Mouse (Mus musculus) CH12.LX (cell line): ENCODE measurements around the gene Xpo4. TPM values are rescaled to one million over a fixed set of nuclear protein-coding genes. Genes with fewer than 3 reads are reported as not detected.

Experiments used
- DNase-seq: peaks from one replicate; pipeline ENCODE4 v3.0.0-alpha.2; 2013; ENCODE audit errors: extremely low read depth
- H3K27ac ChIP-seq: 2 replicates; pipeline ENCODE4 v1.5.1; 2012; ENCODE audit warnings: low read depth, mild to moderate bottlenecking, control low read depth, moderate library complexity; ENCODE audit not compliant: insufficient read depth
- H3K27me3 ChIP-seq: replicated peaks from 2 replicates; pipeline ENCODE3; 2012; ENCODE audit warnings: inconsistent platforms
- H3K36me3 ChIP-seq, 2 experiments: replicated peaks in 1 of 2; 2 replicates each; pipeline versions ENCODE3 to v1.6.1; 2012; ENCODE audit warnings: inconsistent platforms in 1 of 2, low read length in 1 of 2, mild to moderate bottlenecking in 1 of 2, mixed read lengths in 1 of 2, moderate library complexity in 1 of 2; ENCODE audit not compliant: control insufficient read depth in 1 of 2, insufficient read depth in 1 of 2
- H3K4me1 ChIP-seq, 2 experiments: 2 replicates each; pipeline ENCODE4 v1.6.1; 2012; ENCODE audit warnings: inconsistent platforms in 1 of 2, moderate library complexity in 1 of 2; ENCODE audit not compliant: insufficient read depth in 2 of 2, control insufficient read depth in 1 of 2
- H3K4me2 ChIP-seq: 2 replicates; pipeline ENCODE4 v1.6.1; 2012; ENCODE audit warnings: low read depth, mild to moderate bottlenecking, control low read depth; ENCODE audit not compliant: poor library complexity, insufficient read depth, severe bottlenecking
- H3K4me3 ChIP-seq, 3 experiments: fragments of 150-350 bp in 1 of 3; sonication (generic) in 1 of 3; replicated peaks in 1 of 3; 2 replicates each; pipeline versions ENCODE3 to v1.5.1; 2011 to 2012; ENCODE audit warnings: low read depth in 2 of 3, low read length in 2 of 3, mild to moderate bottlenecking in 2 of 3, moderate library complexity in 2 of 3, control low read depth in 1 of 3, improper control_type of control experiment in 1 of 3, inconsistent platforms in 1 of 3, mixed read lengths in 1 of 3; ENCODE audit not compliant: poor library complexity in 1 of 3
- H3K79me2 ChIP-seq: replicated peaks from 2 replicates; pipeline ENCODE4 v1.6.1; 2012; ENCODE audit warnings: mild to moderate bottlenecking, moderate library complexity; ENCODE audit not compliant: control insufficient read depth, poor library complexity, insufficient read depth, severe bottlenecking; ENCODE audit errors: extremely low read depth
- H3K9ac ChIP-seq: 2 replicates; pipeline ENCODE4 v1.6.1; 2012; ENCODE audit warnings: low read depth, mild to moderate bottlenecking, control low read depth, moderate library complexity; ENCODE audit not compliant: insufficient read depth
- H3K9me3 ChIP-seq: replicated peaks from 2 replicates; pipeline ENCODE3; 2012; ENCODE audit warnings: low read length, inconsistent platforms, mixed read lengths
- BHLHE40 ChIP-seq: IDR thresholded peaks from 2 replicates; pipeline ENCODE4 v1.6.1; 2011; ENCODE audit warnings: mild to moderate bottlenecking, low read depth, low read length, improper control_type of control experiment
- CHD1 ChIP-seq: IDR thresholded peaks from 2 replicates; pipeline ENCODE4 v1.6.1; 2012; ENCODE audit warnings: low read depth, low read length, improper control_type of control experiment, inconsistent platforms
- CHD2 ChIP-seq: IDR thresholded peaks from 2 replicates; pipeline ENCODE4 v1.6.1; 2011; ENCODE audit warnings: low read length, improper control_type of control experiment
- CTCF ChIP-seq, 2 experiments: IDR thresholded peaks in 1 of 2; conservative IDR thresholded peaks in 1 of 2; 2 replicates each; pipeline ENCODE4 v1.5.1; 2011 to 2012; ENCODE audit warnings: low read depth in 2 of 2, low read length in 2 of 2, improper control_type of control experiment in 1 of 2, inconsistent platforms in 1 of 2, mild to moderate bottlenecking in 1 of 2, moderate library complexity in 1 of 2
- E2F4 ChIP-seq: IDR thresholded peaks from 2 replicates; pipeline ENCODE4 v1.6.1; 2011; ENCODE audit warnings: low read depth, low read length, improper control_type of control experiment; ENCODE audit not compliant: insufficient replicate concordance
- ELF1 ChIP-seq: IDR thresholded peaks from 2 replicates; pipeline ENCODE4 v1.6.1; 2014; ENCODE audit warnings: low read depth, mild to moderate bottlenecking, inconsistent platforms, low read length, improper control_type of control experiment
- ETS1 ChIP-seq: conservative IDR thresholded peaks from 2 replicates; pipeline ENCODE4 v1.6.1; 2012; ENCODE audit warnings: low read depth, mild to moderate bottlenecking, inconsistent platforms, low read length, improper control_type of control experiment, moderate library complexity
- HCFC1 ChIP-seq: IDR thresholded peaks from 2 replicates; pipeline ENCODE4 v1.6.1; 2012; ENCODE audit warnings: low read depth, mild to moderate bottlenecking, inconsistent platforms, low read length, improper control_type of control experiment
- JUN ChIP-seq: IDR thresholded peaks from 2 replicates; pipeline ENCODE4 v1.6.1; 2011; ENCODE audit warnings: low read depth, mild to moderate bottlenecking, low read length, improper control_type of control experiment, moderate library complexity; ENCODE audit not compliant: insufficient read depth
- JUND ChIP-seq: conservative IDR thresholded peaks from 2 replicates; pipeline ENCODE4 v1.6.1; 2011; ENCODE audit warnings: low read depth, low read length, improper control_type of control experiment
- MEF2A ChIP-seq: IDR thresholded peaks from 2 replicates; pipeline ENCODE4 v1.6.1; 2014; ENCODE audit warnings: low read depth, mild to moderate bottlenecking, inconsistent platforms, low read length, improper control_type of control experiment, borderline replicate concordance
- NRF1 ChIP-seq: IDR thresholded peaks from 2 replicates; pipeline ENCODE4 v1.6.1; 2014; ENCODE audit warnings: low read depth, mild to moderate bottlenecking, inconsistent platforms, low read length, improper control_type of control experiment, moderate library complexity
- POLR2A ChIP-seq: IDR thresholded peaks from 2 replicates; pipeline ENCODE4 v1.6.1; 2011; ENCODE audit warnings: low read depth, mild to moderate bottlenecking, improper control_type of control experiment, low read length
- RAD21 ChIP-seq: IDR thresholded peaks from 2 replicates; pipeline ENCODE4 v1.6.1; 2011; ENCODE audit warnings: low read depth, mild to moderate bottlenecking, low read length, improper control_type of control experiment, moderate library complexity
- SIN3A ChIP-seq: IDR thresholded peaks from 2 replicates; pipeline ENCODE4 v1.6.1; 2012; ENCODE audit warnings: low read length, improper control_type of control experiment, inconsistent platforms
- SMC3 ChIP-seq: IDR thresholded peaks from 2 replicates; pipeline ENCODE4 v1.6.1; 2011; ENCODE audit warnings: low read depth, low read length, improper control_type of control experiment
- TCF12 ChIP-seq: IDR thresholded peaks from 2 replicates; pipeline ENCODE4 v1.6.1; 2014; ENCODE audit warnings: low read depth, mild to moderate bottlenecking, inconsistent platforms, low read length, improper control_type of control experiment
- UBTF ChIP-seq: IDR thresholded peaks from 2 replicates; pipeline ENCODE4 v1.6.1; 2012; ENCODE audit warnings: low read depth, mild to moderate bottlenecking, inconsistent platforms, low read length, improper control_type of control experiment, moderate library complexity
- USF1 ChIP-seq: IDR thresholded peaks from 2 replicates; pipeline ENCODE4 v1.6.1; 2014; ENCODE audit warnings: low read depth, mild to moderate bottlenecking, inconsistent platforms, low read length, improper control_type of control experiment
- ZKSCAN1 ChIP-seq: IDR thresholded peaks from 2 replicates; pipeline ENCODE4 v1.6.1; 2012; ENCODE audit warnings: low read depth, inconsistent platforms, low read length, improper control_type of control experiment, borderline replicate concordance
- dilution Hi-C: fragments of 300-500 bp; cut with MboI; formaldehyde crosslinking; loops from 2 replicates; pipeline ENCODE4 v1.14.3; 2020; ENCODE audit warnings: low sequenced_read_pairs; ENCODE audit not compliant: extremely low pct_unique_long_range_greater_than_20kb, extremely low pct_ligation_motif_present
- in situ Hi-C: fragments of 300-500 bp; cut with MboI; formaldehyde crosslinking; loops from 3 replicates; pipeline ENCODE4 v1.14.3; 2019; ENCODE audit warnings: low sequenced_read_pairs, low pct_ligation_motif_present, low pct_unique_long_range_greater_than_20kb, mixed read lengths
- polyA plus RNA-seq: library from polyadenylated mRNA; unstranded; fragments of >175 nt; gene quantifications from 2 replicates; pipeline ENCODE4 v1.2.1, GENCODE M21; 2012; ENCODE audit warnings: low read depth; ENCODE audit not compliant: insufficient read length
- total RNA-seq, 2 experiments: library from RNA; depleted of rRNA; stranded (reverse); fragments of 300-350 nt in 1 of 2; fragments of >200 nt in 1 of 2; gene quantifications; 2 replicates each; pipeline ENCODE4 v1.2.3; 2012 to 2014

The Xpo4 gene
- total and polyA plus RNA-seq, 3 experiments = 30.2 to 47.3 (median 43.0) TPM

DNA sequence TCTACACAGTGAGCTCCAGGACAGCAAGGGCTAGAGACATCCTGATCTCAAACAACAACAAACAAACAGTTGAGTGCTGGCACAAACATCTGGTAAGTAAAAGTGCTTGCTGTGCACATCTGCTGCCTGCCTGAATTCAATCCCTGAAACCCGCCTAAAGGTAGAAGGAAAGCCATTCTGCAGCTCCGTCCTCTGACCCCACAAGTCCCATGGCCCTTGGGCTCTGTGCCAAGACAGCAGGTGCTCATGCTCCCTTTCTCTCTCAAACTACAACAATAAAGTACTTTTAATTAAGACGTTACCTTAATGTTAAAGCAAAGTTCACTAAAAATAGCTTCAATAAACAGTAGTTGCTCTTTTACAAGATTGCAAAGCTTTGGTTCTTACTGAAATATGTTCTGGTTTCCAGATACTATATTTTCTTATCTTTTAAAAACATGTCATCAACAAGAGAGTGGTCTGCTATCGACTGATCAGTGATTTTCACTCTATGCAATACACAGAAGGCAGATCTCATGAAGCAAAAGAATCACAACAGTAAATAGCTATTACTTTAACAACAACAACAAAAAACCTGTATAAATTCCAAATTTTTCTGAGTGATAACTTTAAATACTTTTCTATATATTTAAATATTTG, 44.5 kb downstream of the Xpo4 start:
- Histone ChIP-seq H3K79me2 (no peaks in the 10 kb centered on the region; the same call in 1 of the 2 replicates), H3K36me3 (peaks cover 34 to 65% of the 10 kb centered on the region in 2 experiments), H3K4me2 (no peak overlapping the region), H3K27ac (no peak overlapping the region), H3K27me3 (no peaks in the 10 kb centered on the region), H3K9me3 (no peaks in the 10 kb centered on the region), H3K9ac (no peak overlapping the region), H3K4me1 (peaks cover 0 to 38% of the 10 kb centered on the region in 2 experiments; a peak in 2 of 4 replicates), H3K4me3 (no peak overlapping the region)
- TF ChIP-seq TCF12 (no peak), CHD1 (no peak), UBTF (no peak), USF1 (no peak), ELF1 (no peak), HCFC1 (no peak), E2F4 (no peak), ZKSCAN1 (no peak), ETS1 (no peak), JUND (no peak), BHLHE40 (no peak), JUN (no peak), SIN3A (no peak)
- no peak for DNase-seq
- dilution Hi-C loops (no loop called here), in situ Hi-C loops (no loop called here)

DNA sequence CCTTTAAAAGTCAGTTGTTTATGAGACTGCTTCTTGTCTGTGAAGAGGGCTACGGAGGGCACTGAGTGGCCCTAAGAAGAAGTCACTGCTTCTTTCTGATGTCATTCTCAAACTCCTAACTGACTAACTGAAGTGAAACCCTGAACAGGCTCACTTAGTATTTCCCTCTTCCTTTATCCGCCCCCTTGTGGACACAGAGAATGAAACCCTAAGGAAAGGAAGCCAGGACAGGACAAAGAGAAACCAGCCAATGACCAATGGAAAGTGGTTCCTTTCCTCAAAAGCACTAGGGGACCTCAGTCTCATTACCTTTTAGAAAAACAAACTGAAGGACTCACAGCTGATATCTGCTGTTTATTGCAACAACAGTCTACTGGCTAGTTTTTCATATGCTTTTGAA, 45.7 kb downstream of the Xpo4 start:
- Histone ChIP-seq H3K9me3 (no peaks in the 10 kb centered on the region), H3K27me3 (no peaks in the 10 kb centered on the region), H3K4me1 (peaks cover 0 to 42% of the 10 kb centered on the region in 2 experiments; a peak in 2 of 4 replicates), H3K36me3 (peaks cover 30 to 62% of the 10 kb centered on the region in 2 experiments), H3K4me2 (no peak overlapping the region), H3K9ac (no peak overlapping the region), H3K79me2 (no peaks in the 10 kb centered on the region; the same call in 1 of the 2 replicates), H3K27ac (no peak overlapping the region), H3K4me3 (no peak overlapping the region)
- in situ Hi-C loops = no loop called here
- peak; percentile 82 for DNase-seq
- dilution Hi-C loops = no loop called here
- TF ChIP-seq NRF1 (no peak), MEF2A (no peak), SMC3 (peak; percentile 65), ELF1 (0 out of 2 replicates have a peak, but pooled peaks have one; percentile 37), RAD21 (peak; percentile 34), ZKSCAN1 (no peak), TCF12 (no peak), CTCF (conservative IDR thresholded peaks at IDR 0.05 in 1 of 2, IDR thresholded peaks at IDR 0.05 in 1 of 2; ENCODE audit: low read depth in 2 of 2, low read length in 2 of 2) (peak; percentile 63 to 75), UBTF (no peak), POLR2A (no peak), CHD2 (no peak)
